Mouse (Mus musculus): ENCODE measurements around the gene Zfp652. TPM values are rescaled to one million over a fixed set of nuclear protein-coding genes. Genes with fewer than 3 reads are reported as not detected.

Zfp652 gene
- total and polyA plus RNA-seq, 3 experiments, result 3.0 to 9.8 (median 6.2) TPM

GRCm38 (mm10) chr11:95859468-95859855 lies 147.0 kb downstream of the Zfp652 start (continued):
- TF ChIP-seq E2F4 (IDR thresholded peaks at IDR 0.05; ENCODE audit: insufficient replicate concordance, low read depth, low read length), result peak; percentile 56; the same call in 1 of the 2 replicates
- peak; percentile 21; the same call in 1 of the 2 replicates for TF ChIP-seq MAZ (IDR thresholded peaks at IDR 0.05; ENCODE audit: low read depth, low read length)
- TF ChIP-seq NRF1 (IDR thresholded peaks at IDR 0.05; ENCODE audit: low read depth, low read length), result 0 out of 2 replicates have a peak, but pooled peaks have one; percentile 24
- TF ChIP-seq CTCF (conservative IDR thresholded peaks at IDR 0.05 in 1 of 2, IDR thresholded peaks at IDR 0.05 in 1 of 2; ENCODE audit: low read depth in 2 of 2, low read length in 2 of 2), result no peak; a peak in 1 of 4 replicates
- peak; percentile 95 for TF ChIP-seq MXI1 (IDR thresholded peaks at IDR 0.05; ENCODE audit: low read depth, low read length)
- 0 out of 2 replicates have a peak, but pooled peaks have one; percentile 30 for TF ChIP-seq TCF12 (IDR thresholded peaks at IDR 0.05; ENCODE audit: low read depth, low read length)
- TF ChIP-seq HCFC1 (IDR thresholded peaks at IDR 0.05; ENCODE audit: low read depth, low read length), result no peak; the same call in 1 of the 2 replicates

- H3K9me3 ChIP-seq (replicated peaks; ENCODE audit: low read length), result no peaks in the 10 kb centered on the region
- H3K36me3 ChIP-seq (replicated peaks in 1 of 2; ENCODE audit: control insufficient read depth in 1 of 2, insufficient read depth in 1 of 2, low read length in 1 of 2), result peaks cover 0 to 13% of the 10 kb centered on the region in 2 experiments
- dilution Hi-C loops (cut with MboI; ENCODE audit: extremely low pct_ligation_motif_present, extremely low pct_unique_long_range_greater_than_20kb, low sequenced_read_pairs) (no loop called here), in situ Hi-C loops (cut with MboI; ENCODE audit: low pct_ligation_motif_present, low pct_unique_long_range_greater_than_20kb, low sequenced_read_pairs) (no loop called here)
- H3K4me1 ChIP-seq (ENCODE audit: control insufficient read depth in 1 of 2, insufficient read depth in 2 of 2), result peaks cover 5 to 25% of the 10 kb centered on the region in 2 experiments
- DNase-seq (ENCODE audit: extremely low read depth), result peak; percentile 55
- peak overlapping the region; percentile 62 to 77 (median 66) for H3K4me3 ChIP-seq (replicated peaks in 1 of 3; ENCODE audit: low read depth in 2 of 3, low read length in 2 of 3, poor library complexity in 1 of 3)
- H3K27me3 ChIP-seq (replicated peaks), result peaks cover 1% of the 10 kb centered on the region
- H3K4me2 ChIP-seq (ENCODE audit: insufficient read depth, low read depth, poor library complexity, severe bottlenecking), result peak overlapping the region; percentile 84
- peak overlapping the region; percentile 57 for H3K9ac ChIP-seq (ENCODE audit: insufficient read depth, low read depth)
- peak overlapping the region; percentile 86; the same call in 1 of the 2 replicates for H3K27ac ChIP-seq (ENCODE audit: insufficient read depth, low read depth)
- no peaks in the 10 kb centered on the region; the same call in 1 of the 2 replicates for H3K79me2 ChIP-seq (replicated peaks; ENCODE audit: control insufficient read depth, extremely low read depth, insufficient read depth, poor library complexity, severe bottlenecking)
- 0 out of 2 replicates have a peak, but pooled peaks have one; percentile 25 for TF ChIP-seq IRF4 (IDR thresholded peaks at IDR 0.05; ENCODE audit: low read depth, low read length)
- TF ChIP-seq JUN (IDR thresholded peaks at IDR 0.05; ENCODE audit: insufficient read depth, low read depth, low read length), result no peak
- no peak for TF ChIP-seq MAZ (IDR thresholded peaks at IDR 0.05; ENCODE audit: low read depth, low read length)
- TF ChIP-seq NELFE (IDR thresholded peaks at IDR 0.05; ENCODE audit: low read depth, low read length), result no peak
- TF ChIP-seq EP300 (IDR thresholded peaks at IDR 0.05; ENCODE audit: low read length), result peak; percentile 36; the same call in 1 of the 2 replicates
- no peak for TF ChIP-seq MEF2A (IDR thresholded peaks at IDR 0.05; ENCODE audit: borderline replicate concordance, low read depth, low read length)
- no peak for TF ChIP-seq CHD1 (IDR thresholded peaks at IDR 0.05; ENCODE audit: low read depth, low read length)
- TF ChIP-seq PAX5 (IDR thresholded peaks at IDR 0.05; ENCODE audit: low read length), result no peak
- TF ChIP-seq TBP (conservative IDR thresholded peaks at IDR 0.05; ENCODE audit: low read depth, low read length), result 0 out of 2 replicates have a peak, but pooled peaks have one; percentile 12
- TF ChIP-seq UBTF (IDR thresholded peaks at IDR 0.05; ENCODE audit: low read depth, low read length), result no peak
- no peak for TF ChIP-seq MYC (IDR thresholded peaks at IDR 0.05; ENCODE audit: low read depth, low read length)
- no peak for TF ChIP-seq ZC3H11A (IDR thresholded peaks at IDR 0.05; ENCODE audit: low read depth, low read length)
- TF ChIP-seq SIN3A (IDR thresholded peaks at IDR 0.05; ENCODE audit: low read length), result no peak
- no peak for TF ChIP-seq USF2 (conservative IDR thresholded peaks at IDR 0.05; ENCODE audit: low read depth, low read length)
- no peak for TF ChIP-seq KAT2A (IDR thresholded peaks at IDR 0.05; ENCODE audit: insufficient replicate concordance, low read length)
Observed at GRCm38 (mm10) chr11:95860071-95860490, 147.6 kb downstream of the Zfp652 start.

All from CH12.LX (cell line).